Mouse (Mus musculus): ENCODE measurements around the gene Mettl25. TPM values are rescaled to one million over a fixed set of nuclear protein-coding genes. Genes with fewer than 3 reads are reported as not detected.

Mettl25 gene
- total and polyA plus RNA-seq, 2 experiments from 2014 or later, result 16.0 to 19.0 TPM

DNA sequence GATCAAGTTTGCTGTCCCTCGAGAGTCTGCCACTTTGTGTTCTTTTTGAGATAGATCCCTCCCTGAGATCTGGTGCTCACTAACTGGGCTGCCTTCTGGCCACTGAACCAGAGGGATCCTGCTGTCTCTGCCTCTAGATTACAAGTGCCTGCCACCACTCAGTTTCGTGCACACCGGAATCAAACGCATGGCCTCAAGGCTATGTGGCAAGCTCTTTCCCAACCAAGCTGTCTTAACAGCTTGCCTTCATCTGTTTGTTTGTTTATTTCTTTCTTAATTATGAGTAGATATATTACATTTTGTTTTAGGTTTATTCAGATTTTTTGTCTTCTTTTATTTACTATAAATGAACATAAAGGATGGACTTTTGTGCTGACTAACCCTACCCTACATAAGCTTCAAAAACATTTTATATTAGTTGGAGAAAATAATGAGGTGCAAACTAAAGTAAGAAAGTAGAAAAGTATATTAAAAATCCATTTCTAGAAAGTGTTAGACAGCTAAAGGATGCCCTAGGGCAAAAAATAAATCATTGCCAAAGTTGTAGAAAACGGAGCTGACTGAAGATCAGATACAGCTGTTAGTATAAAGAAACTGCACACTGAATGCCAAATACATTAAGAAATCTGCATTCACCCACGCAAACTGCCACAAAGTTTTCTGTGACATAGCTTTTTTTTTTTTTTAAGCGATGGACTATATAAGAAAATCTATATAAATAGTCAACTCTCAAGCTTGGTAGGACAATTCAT lies 34.7 kb downstream of the Mettl25 start:
- H3K36me3 ChIP-seq (ENCODE audit: insufficient read depth, low read length), result no peaks in the 10 kb centered on the region
- no peak for ATAC-seq
- TF ChIP-seq CTCF (IDR thresholded peaks at IDR 0.05; ENCODE audit: low read depth), result no peak
- H3K4me3 ChIP-seq (ENCODE audit: low read length), result no peak overlapping the region
- no peak overlapping the region for H3K9ac ChIP-seq (replicated peaks; ENCODE audit: low read length)
- no peak overlapping the region for H3K4me2 ChIP-seq (ENCODE audit: low read depth, low read length)
- no peaks in the 10 kb centered on the region for H3K4me1 ChIP-seq (ENCODE audit: insufficient read depth, low read length)
- H3K27ac ChIP-seq, result no peak overlapping the region
- H3K9me3 ChIP-seq (ENCODE audit: low read length), result no peaks in the 10 kb centered on the region
- no peak for DNase-seq (ENCODE audit: low spot score)
- H3K27me3 ChIP-seq (ENCODE audit: insufficient read depth, low read length), result no peaks in the 10 kb centered on the region
- WGBS, result 82% methylated on average over 7 of the region's 7 CpGs

DNA sequence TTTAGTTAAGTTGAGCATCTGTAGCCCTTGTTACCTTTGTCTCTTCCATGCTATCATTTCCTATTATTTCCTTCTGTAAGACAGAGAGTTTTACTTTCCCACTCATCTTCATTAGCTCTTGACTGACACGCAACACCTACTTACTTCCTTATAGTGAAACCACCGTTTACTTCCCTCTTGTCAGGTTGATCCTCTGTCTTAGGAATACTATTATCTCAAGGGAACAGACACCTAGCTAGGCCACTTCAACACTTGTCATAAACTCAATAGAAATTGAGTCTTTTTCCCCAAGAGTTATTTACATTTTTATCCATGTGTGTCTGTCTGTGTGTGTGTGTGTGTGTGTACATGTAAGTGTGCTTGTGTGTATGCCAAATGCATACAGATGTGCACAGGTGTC lies 37.7 kb downstream of the Mettl25 start:
- WGBS, result 91% methylated on average over 2 of the region's 2 CpGs

DNA sequence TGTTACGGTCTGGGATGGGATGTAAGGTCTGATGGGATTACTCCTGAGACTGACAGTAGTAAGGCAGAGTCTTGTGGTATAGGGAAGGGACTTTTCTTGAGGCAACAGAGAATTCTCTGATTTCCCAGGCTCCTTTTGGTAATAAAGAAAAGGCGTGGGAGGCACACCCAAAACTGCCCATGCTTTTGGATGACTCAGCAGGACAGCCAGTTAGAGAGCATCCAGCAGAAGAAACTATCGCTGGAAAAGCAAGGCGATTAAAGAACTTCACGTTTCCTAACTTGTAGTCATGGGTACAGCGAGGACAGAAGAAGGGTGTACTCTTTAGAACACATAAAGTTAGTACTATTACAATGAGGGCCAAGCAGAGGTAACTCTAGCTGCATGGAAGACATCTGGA lies 39.0 kb downstream of the Mettl25 start:
- DNase-seq (ENCODE audit: low spot score) (no peak), ATAC-seq (no peak)
- Histone ChIP-seq H3K36me3 (ENCODE audit: insufficient read depth, low read length) (no peaks in the 10 kb centered on the region), H3K9me3 (ENCODE audit: low read length) (no peaks in the 10 kb centered on the region), H3K4me1 (ENCODE audit: insufficient read depth, low read length) (no peaks in the 10 kb centered on the region), H3K9ac (replicated peaks; ENCODE audit: low read length) (no peak overlapping the region), H3K4me3 (ENCODE audit: low read length) (no peak overlapping the region), H3K27me3 (ENCODE audit: insufficient read depth, low read length) (no peaks in the 10 kb centered on the region), H3K4me2 (ENCODE audit: low read depth, low read length) (no peak overlapping the region), H3K27ac (no peak overlapping the region)
- TF ChIP-seq CTCF (IDR thresholded peaks at IDR 0.05; ENCODE audit: low read depth), result no peak
- WGBS, result 91% methylated on average over 6 of the region's 6 CpGs

More for the DNA sequence above, 37.7 kb downstream of the Mettl25 start:
- ATAC-seq, result no peak
- Histone ChIP-seq H3K4me3 (ENCODE audit: low read length) (no peak overlapping the region), H3K27ac (no peak overlapping the region), H3K27me3 (ENCODE audit: insufficient read depth, low read length) (no peaks in the 10 kb centered on the region), H3K9me3 (ENCODE audit: low read length) (no peaks in the 10 kb centered on the region), H3K4me1 (ENCODE audit: insufficient read depth, low read length) (no peaks in the 10 kb centered on the region), H3K36me3 (ENCODE audit: insufficient read depth, low read length) (no peaks in the 10 kb centered on the region), H3K4me2 (ENCODE audit: low read depth, low read length) (no peak overlapping the region), H3K9ac (replicated peaks; ENCODE audit: low read length) (no peak overlapping the region)
- DNase-seq (ENCODE audit: low spot score), result no peak
- TF ChIP-seq CTCF (IDR thresholded peaks at IDR 0.05; ENCODE audit: low read depth), result no peak

DNA sequence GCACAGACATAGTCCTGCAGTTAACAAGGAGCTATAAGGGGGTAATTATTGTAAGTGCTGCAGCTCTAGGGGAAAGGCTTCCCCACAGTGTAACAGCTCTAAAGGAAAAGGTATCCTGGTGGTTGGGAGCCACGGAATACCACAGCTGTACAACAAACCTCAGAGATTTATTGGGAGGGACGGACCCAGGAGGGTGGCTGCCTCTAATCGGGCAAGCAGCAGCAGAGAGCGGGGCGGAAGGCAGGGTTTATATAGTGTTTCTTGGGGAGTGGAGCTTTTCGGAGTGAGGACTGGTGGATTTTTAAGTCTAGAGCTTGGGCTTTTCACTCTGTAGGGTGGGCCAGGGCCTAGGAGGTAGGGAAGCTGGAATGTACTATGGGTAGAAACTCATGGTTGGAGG lies 40.0 kb downstream of the Mettl25 start:
- Histone ChIP-seq H3K4me3 (ENCODE audit: low read length) (no peak overlapping the region), H3K9ac (replicated peaks; ENCODE audit: low read length) (no peak overlapping the region), H3K4me2 (ENCODE audit: low read depth, low read length) (no peak overlapping the region), H3K27me3 (ENCODE audit: insufficient read depth, low read length) (no peaks in the 10 kb centered on the region), H3K4me1 (ENCODE audit: insufficient read depth, low read length) (no peaks in the 10 kb centered on the region), H3K27ac (no peak overlapping the region), H3K36me3 (ENCODE audit: insufficient read depth, low read length) (no peaks in the 10 kb centered on the region), H3K9me3 (ENCODE audit: low read length) (no peaks in the 10 kb centered on the region)
- WGBS, result 89% methylated on average over 6 of the region's 6 CpGs
- DNase-seq (ENCODE audit: low spot score), result no peak
- no peak for ATAC-seq
- TF ChIP-seq CTCF (IDR thresholded peaks at IDR 0.05; ENCODE audit: low read depth), result no peak

DNA sequence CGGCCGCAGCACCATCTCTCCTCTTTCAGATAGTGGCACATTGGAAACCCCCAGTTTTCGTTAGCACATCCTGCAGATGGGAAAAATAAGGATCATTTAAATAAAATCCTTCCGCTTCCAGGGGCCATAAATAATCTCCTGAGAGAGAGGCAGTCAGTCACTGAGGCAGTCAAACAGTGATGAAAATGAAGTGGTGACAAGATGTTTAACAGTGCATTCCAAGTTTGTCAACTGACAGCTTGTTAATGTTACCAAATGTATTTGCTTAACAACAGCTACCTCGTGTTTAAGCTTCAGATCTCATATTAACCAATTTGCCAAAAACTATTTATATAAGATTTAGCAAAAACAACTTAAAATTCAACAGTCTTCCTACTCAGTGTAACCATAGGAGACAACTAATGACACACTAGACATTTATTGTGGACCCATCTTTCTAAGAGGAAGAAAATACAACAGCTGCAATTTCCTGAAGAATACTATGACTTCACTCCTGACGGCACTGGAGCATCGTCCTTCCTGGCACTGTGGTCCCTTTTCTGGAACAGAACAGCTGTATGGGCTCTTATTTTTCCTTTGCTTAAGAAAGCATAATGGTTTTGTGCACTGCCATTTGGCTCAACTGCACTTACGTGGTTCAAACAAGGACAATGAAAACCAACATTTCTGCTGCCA lies 43.8 kb downstream of the Mettl25 start:
- 85% methylated on average over 8 of the region's 8 CpGs for WGBS
- Histone ChIP-seq H3K4me2 (ENCODE audit: low read depth, low read length) (no peak overlapping the region), H3K4me3 (ENCODE audit: low read length) (no peak overlapping the region), H3K27ac (no peak overlapping the region), H3K9ac (replicated peaks; ENCODE audit: low read length) (no peak overlapping the region), H3K27me3 (ENCODE audit: insufficient read depth, low read length) (no peaks in the 10 kb centered on the region), H3K36me3 (ENCODE audit: insufficient read depth, low read length) (no peaks in the 10 kb centered on the region), H3K4me1 (ENCODE audit: insufficient read depth, low read length) (no peaks in the 10 kb centered on the region), H3K9me3 (ENCODE audit: low read length) (no peaks in the 10 kb centered on the region)
- TF ChIP-seq CTCF (IDR thresholded peaks at IDR 0.05; ENCODE audit: low read depth), result no peak
- DNase-seq (ENCODE audit: low spot score) (no peak), ATAC-seq (no peak)

DNA sequence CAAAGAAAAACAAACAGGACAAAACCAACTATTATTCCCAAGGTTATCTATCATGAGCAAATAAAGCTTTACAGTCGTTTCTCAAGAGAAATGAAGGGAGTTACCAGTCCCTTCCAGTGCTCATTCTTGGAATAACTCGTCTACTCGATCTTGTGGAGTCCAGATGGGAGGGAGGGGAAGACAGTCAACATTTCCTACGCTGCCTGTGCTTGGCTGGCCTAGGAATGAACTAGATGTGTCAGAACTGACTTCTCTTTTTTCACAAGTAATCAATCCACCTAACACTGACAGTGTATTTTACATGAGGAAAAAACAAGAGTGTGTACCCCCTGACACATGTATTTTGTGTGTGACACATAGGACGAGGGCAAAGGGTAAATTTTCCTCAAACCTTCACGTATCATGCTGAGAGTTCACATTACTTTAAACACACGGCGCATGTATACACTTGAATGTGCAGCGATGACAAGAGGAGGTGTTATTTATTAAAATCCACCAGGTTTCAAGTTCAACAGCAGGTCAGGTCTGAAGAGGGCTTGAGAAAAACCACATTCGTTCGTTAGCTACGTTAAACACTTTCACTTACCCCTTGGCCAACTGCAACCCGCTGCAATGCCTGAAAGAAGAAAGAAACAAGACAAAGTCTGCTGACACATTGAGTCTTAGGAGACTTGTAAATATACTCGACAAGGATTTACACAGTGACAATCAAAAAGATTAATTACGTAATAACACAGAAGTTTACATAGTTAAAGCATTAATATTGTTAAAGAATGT lies 47.2 kb downstream of the Mettl25 start:
- H3K36me3 ChIP-seq (ENCODE audit: insufficient read depth, low read length), result no peaks in the 10 kb centered on the region
- no peak overlapping the region for H3K9ac ChIP-seq (replicated peaks; ENCODE audit: low read length)
- DNase-seq (ENCODE audit: low spot score), result no peak
- no peaks in the 10 kb centered on the region for H3K9me3 ChIP-seq (ENCODE audit: low read length)
- no peak for ATAC-seq
- 83% methylated on average over 15 of the region's 15 CpGs for WGBS
- no peak for TF ChIP-seq CTCF (IDR thresholded peaks at IDR 0.05; ENCODE audit: low read depth)
- no peak overlapping the region for H3K27ac ChIP-seq
- no peak overlapping the region for H3K4me3 ChIP-seq (ENCODE audit: low read length)
- H3K4me2 ChIP-seq (ENCODE audit: low read depth, low read length), result no peak overlapping the region
- H3K4me1 ChIP-seq (ENCODE audit: insufficient read depth, low read length), result no peaks in the 10 kb centered on the region
- no peaks in the 10 kb centered on the region for H3K27me3 ChIP-seq (ENCODE audit: insufficient read depth, low read length)
